Mouse (Mus musculus) mouse embryonic stem cell (cell line): ENCODE measurements around the gene Dnah8.
"Not testable (repeated sequence)": the region's sequence is repeated elsewhere in the genome, so short reads cannot be mapped to it uniquely, and the experiment has no call there.

Experiments used
- in situ Hi-C, 2 experiments: fragments of 300-500 bp; cut with MboI; formaldehyde crosslinking; loops; 1 replicate in 1 of 2; 3 replicates in 1 of 2; pipeline ENCODE4 v1.14.3; 2019 to 2020; ENCODE audit warnings: low sequenced_read_pairs in 2 of 2, low pct_unique_long_range_greater_than_20kb in 1 of 2, mixed read lengths in 1 of 2; ENCODE audit not compliant: unreplicated experiment in 1 of 2

Dnah8 gene

DNA sequence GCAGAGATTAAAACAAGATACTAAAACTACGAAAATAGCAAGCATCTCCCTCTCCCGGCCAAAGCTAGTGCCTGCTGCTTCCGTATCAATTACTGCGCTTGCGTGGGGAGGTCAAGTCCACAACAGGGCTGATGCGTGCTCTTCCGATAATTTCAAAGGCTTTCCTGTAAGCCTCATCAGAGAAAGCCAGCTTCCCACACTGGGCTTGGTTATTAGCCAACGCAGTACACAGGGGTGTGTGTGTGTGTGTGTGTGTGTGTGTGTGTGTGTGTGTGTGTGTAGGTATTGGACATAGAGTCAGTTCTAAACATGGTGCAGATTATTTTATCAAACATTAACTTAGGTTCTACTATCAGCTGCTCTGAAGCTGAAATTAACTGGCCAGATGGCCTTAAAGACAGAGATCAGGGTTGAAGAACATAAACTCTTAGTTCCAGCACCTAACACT is 17.5 kb upstream of the Dnah8 start:
- in situ Hi-C loops, result no loop called here

DNA sequence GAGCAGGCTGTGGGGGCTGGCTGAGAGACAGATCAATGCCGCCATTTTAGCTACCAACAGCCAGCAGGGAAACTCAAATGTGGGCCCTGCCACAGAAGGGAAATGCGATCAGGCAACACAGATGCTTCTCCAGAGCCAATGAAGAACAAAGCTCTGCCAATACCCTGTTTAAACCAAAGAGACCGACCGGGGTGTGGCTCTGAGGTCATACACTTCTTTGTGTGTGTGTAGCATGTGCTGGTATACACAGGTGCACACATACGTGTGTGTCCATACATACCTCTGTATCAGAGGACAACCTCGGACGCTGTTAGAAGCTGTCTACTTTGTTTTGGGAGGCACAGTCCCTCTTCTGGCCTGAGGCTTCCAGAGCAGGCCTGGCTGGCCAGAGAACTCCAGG is 16.8 kb upstream of the Dnah8 start:
- in situ Hi-C loops, result no loop called here

DNA sequence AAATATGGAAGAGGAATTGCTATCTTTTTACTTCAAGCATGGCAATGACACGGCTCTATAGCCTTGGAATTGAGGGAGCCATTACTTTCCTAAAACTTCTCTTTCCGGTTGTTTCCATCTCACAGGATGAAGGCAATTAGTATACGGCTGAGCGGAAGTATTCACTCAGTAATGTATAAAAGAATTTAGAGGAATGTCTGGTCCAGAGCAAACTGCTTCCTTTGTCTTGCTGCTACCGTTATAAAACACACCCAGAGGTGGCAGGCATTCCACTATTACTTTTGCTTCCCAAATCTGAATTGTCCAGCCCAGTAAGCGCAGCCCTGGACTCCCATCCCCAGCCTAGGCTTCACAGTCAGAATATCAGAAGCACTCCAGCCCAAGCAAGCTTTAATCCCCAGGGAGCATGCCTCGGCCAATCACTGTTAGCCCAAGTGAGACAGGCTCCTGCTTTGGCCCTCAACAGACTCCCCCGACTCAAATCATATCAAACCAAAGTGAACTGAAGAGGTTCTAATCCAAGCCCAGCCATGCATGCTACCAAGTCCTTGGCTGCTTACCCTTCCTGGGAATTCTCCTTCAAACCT is 16.2 kb upstream of the Dnah8 start:
- in situ Hi-C loops, result no loop called here

DNA sequence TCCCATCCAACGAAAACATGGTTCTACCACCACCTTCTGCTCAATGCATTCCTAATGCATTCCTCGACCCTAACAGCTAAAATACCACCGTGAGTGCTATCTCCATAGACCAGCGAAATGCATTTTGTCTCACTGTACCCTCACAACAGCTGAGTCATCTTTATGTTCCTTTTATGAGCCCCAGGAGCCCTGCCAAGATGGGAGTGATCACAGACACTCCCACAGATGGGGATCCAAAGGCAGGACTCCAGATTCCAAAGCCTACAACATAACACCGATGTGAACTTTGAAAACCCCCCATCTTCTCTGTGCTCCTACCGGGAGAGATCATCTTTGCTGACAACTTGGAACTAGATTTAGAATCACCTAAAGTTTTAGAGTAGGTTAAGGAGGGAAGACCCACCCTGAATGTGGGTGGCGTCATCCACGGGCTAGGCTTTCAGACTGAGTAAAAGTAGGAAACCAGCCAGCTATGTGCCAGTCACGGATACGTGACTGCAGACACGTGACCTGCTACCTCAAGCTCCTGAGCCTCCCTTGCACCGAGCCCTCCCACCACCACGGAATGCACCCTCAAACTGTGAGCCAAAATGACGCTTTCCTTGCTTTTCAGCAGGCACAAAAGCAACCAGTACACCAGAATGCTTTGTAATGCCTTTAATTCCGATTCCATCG is 14.7 kb upstream of the Dnah8 start:
- in situ Hi-C loops, result no loop called here

DNA sequence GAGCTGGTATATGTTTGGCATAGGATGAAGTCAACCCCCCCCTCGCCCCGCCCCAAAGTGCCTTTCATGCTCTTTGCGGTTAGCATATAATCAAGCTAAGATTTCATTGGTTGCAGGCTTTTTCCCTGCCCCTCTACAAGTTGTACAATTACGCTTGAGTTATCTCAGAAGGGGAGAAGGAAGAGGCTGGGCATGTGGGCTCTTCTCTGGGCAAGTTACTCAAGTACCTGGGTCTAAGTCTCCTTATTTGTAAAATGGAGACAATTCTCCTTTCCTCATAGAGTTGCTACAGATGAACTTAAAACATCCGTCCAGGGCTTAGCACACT is 14.2 kb upstream of the Dnah8 start:
- in situ Hi-C loops, result no loop called here

DNA sequence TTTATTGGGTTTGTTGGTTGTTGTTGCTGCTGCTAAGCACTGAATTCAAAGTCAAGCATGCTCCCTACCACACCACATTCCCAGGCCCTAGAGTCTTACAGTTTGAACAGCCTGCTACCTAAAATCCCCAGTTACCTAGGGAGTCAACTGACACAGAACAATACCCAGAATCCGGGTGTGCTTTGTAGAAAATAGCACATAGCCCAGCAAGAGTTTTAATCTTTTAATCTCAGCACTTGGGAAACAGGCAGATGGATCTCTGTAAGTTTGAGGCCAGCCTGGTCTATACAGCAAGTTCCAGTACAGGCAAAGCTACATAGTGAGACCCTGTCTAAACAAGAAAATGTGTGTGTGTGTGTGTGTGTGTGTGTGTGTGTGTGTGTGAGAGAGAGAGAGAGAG is 13.4 kb upstream of the Dnah8 start:
- in situ Hi-C loops, result no loop called here

DNA sequence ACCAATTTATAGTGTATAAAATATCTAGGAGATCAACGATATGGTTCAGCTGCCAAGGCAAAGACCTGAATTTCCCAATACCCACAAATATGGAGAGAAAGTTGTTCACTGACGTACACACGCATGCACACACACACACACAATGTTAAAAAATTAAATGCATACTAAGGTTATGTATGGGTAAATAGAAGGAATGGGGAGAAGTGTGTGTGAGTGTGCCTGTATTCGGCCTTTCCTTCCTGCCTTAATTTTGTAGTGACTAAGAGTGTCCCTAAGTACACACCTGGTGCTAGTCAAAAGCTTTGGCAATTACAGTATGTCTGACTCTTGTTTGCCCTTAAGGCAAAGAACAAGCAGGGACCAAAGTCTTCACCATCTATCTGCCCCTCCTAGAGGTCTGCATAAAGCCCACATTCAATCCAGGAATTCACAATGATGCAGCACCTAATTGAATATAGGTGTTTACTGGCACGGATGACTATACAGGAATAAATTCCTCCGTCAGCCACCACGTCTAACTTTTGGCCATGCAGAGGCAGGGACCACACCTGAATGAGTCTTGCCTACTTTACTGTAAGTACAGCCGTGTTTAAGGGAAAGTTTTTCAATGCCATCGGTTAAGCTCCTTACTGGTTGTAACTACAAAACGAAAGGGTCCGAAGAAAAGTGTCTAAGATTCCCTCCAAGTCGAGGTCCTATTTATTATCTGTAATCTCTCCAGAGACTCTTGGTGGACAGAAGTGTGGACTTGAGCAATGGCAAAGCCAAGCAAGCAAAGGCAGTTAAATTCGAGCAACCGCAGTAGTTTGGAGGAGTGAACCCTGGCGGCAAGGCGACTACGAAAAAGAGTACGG is 12.7 kb upstream of the Dnah8 start:
- in situ Hi-C loops, result no loop called here

DNA sequence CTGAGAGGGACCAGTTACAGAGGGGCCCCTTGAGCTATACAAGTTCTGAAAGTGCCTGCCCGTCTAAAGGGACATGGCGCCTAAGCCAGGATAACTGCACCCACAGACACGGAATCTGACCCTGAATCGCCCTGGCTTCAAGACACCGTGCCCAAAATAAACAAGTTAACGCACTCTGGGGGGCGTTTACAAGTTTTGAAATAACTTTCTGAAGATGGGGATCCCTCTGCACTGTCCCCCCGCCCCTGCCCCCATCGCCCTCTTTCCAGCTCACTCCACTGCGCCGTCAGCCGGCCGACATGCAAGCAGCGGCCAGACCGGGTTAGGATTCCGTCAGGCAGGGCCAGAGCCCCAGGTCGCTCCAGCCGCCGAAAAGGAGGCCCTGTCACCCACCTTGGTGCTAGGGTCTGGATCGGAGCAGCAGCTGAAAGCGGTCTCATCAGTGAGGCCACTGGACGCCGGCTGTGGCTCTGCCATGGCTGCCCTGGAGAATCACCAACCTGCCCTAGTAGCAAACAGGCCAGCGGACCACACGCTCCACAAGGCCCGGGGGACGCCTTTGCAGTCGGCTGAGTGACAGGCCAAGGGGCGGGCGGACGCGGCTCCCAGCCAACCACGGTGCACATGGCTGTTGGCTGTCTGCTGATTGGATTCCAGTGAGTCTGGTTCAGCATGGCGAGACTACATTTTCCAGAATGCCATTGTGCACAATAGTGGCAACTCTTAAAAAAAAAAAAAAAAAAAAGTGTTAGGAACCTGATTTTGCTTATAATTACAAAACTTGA is 11.9 kb upstream of the Dnah8 start:
- in situ Hi-C loops, result no loop called here

DNA sequence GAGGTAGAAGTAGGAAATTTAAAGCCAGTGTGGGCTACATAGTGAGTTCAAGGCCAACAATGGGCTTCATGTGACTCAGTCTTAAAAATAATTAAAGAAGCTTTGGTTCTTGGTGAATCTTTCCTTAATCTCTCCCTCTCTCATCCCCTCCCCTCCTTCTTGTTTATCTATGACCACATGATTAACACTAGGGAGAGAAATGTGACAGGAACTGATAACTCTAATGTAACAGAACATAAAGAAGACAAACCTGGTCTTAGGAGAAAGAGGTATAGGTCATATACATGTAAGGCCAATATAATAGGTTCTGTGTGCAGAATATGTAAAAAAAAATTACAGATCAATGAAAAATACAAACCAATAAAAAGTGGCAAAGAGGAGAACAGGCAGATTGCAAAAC is 10.8 kb upstream of the Dnah8 start:
- in situ Hi-C loops, result no loop called here

DNA sequence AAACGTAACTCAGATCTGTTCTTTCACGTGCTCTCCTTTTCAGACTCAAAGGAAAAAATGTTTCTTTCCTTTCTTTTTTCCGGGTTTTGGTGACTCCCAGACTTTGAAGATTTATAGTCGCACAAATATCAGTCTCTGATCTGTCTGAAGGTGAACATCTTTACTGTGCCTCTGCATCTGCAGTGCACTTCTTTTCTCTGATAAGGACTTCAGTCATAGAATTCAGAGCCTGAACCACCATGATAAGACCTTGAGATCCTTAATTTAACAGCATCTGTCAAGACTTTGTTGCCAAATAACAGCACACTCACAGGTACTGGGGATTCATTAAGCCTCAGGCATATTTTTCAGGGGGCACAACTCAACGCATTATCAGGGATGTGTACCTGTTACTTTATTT is 8.0 kb upstream of the Dnah8 start:
- in situ Hi-C loops, result no loop called here

DNA sequence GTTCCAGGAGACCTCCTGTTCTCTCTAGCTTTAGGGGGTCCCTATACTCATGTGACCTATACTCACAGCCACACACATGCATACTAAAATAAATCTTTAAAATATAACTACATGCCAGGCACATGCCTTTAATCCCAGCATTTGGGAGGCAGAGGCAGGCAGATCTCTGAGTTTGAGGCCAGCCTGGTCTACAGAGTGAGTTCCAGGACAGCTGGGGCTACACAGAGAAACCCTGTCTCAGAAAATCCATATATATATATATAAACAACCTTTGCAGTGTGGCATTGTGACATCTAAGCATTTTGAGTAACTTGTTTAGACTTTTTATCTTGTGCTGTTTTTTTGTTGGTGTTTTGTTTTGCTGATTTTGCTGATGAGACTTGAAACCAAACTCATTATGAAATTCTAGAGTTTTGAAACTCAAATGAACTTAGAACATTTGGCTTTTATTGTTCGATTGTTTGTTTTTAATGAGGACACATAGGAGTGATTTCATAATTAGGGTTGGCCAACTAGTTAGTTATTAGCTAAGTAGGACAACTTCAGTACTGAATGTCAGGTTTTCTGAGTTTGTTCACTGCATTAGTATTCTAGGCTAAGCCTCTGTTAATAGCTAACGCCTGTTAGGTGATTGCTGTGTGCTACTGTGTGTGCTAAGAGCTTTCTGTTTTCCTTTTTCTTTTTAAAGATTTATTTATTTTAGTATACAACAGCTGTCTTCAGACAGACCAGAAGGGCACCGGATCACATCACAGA is 5.8 kb upstream of the Dnah8 start:
- in situ Hi-C loops, result no loop called here

DNA sequence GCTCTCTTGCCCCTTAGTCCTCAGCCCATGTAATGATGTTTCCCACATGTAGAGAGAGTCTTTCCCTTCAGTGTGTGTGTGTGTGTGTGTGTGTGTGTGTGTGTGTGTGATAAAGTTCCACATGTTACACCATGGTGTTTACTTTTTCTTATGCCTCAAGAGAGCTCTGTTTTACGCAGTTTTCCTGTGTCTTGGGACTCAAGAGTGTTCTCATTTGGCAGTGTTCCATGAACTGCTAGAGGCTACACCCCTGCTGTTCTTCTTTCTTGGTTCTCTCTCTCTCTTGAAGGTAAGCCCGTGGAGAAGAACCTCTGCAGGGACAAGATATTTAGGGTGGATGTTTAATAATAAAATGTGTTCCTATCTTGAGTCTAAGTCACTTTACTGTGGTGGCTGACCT is 5.0 kb upstream of the Dnah8 start:
- in situ Hi-C loops, result no loop called here

DNA sequence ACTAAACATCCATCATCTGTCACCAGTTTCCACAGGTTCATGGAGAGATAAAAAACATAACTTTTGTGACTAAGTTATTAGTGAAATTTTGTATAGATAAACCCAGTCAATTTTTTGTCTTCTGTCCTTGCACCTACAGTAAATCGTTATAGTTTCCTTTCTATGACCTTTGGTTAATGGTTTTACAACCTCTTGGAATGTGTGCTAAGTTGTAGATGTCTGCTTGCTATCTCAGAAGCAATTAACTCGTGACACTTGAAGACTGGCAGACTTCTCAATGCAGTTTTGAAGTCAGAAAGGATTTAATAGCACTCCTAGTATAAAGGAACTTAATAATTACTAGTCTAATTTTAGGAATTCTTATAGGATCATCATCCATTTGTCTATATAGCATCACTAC is 3.6 kb upstream of the Dnah8 start:
- in situ Hi-C loops, result no loop called here

DNA sequence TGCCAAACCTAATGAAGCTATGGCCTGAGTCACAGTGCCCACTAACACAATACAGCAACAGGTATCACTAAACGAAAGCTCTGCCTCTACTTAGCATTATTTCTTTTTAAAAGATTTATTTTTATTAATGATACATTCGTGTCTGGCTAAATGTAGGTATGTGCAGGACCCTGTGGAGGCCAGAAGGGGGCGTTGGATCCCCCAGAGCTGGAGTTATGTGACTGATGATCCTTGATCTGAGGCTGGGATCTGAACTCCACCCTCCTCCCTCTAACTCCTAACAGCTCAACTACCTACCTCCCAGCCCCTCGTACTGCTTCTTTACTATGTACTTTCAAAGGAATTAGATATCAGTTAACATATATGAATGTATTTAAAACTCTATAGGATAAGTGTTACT is 2.7 kb upstream of the Dnah8 start:
- in situ Hi-C loops, result no loop called here

DNA sequence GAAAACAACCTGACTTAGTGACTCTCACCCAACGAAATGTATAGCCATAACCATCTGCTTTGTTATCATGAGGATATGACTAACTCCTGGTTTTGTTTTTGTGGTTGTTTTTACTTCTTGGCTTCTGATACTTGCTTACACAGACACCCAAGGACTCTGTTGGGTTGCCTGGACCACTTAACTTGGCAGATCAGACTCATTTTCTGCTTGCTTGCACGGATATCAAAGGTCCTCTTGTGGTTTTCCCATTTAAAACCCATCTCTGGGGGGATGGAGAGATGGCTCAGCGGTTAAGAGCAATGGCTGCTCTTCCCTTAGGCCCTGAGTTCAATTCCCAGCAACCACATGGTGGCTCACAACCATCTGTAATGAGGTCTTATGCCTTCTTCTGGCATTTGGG is 954 bp upstream of the Dnah8 start:
- in situ Hi-C loops, result no loop called here

DNA sequence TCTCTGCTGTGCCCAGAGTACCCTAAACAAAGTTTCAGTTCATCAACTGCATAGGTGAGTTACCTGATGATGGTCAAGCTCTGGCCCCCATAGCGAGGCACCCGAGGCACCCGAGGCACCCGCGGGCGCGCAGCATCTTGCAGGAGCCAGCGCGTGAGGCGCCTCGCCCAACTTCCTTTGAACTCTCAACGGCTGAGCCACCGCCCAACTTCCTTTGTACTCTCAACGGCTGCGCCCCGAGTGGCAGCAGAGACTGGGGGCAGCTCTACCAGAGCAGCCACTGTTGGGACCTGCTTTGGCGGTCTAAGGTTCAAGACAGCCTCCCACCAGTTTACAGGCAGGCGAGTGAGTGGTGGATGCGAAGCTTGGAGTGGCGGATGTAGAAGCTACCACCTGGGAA is 2.6 kb downstream of the Dnah8 start, which contains the start of gene Glo1:
TSS of gene Glo1 (minus strand) at position 153 of the 400 bp plus-strand sequence.
- in situ Hi-C loops, result not testable (repeated sequence)

DNA sequence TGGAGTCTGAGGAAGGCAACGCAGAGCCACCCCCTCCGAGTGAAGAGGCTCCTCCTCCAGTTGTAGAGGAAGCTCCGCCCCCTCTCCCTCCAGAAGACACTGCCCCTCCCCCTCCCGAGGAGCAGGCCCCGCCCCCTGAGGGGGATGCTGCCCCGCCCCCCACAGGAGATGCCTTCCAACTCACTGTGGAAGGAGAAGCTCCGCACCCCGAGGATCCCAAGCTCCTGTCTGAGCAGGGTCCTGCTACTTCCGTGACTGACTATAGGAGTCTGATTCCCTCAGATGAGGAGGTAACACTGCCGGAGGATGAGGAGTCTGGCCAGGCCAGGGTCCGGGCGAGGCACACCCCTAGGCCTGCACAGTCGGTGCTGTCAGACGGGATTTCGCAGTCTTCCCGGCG is 11.2 kb downstream of the Dnah8 start:
- in situ Hi-C loops, result no loop called here

DNA sequence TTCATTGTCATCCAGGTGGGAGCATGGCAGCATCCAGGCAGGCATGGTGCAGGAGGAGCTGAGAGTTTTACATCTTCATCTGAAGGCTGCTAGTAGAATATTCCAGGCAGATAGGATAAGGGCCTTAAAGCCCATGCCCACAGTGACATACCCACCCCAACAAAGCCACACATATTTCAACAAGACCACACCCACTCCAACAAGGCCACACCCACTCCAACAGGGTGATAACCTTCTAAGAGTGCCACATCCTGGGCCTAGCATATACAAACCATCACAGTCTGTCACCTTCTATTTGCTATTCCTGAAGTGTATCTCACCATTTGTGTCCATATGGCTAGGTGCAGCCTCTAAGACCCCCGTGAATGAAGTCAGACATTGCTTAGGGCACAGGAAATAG is 13.6 kb downstream of the Dnah8 start:
- in situ Hi-C loops, result no loop called here
